Mouse (Mus musculus): ENCODE data around the gene Gse1. TPM values are rescaled to one million over a fixed set of nuclear protein-coding genes. Genes with fewer than 3 reads are reported as not detected.

Gse1 gene
- polyA plus RNA-seq, 1 experiment from 2014 or later, result 6.8 TPM

- Histone ChIP-seq H3K4me1 (peaks cover 81% of the 10 kb centered on the region), H3K4me3 (no peak overlapping the region), H3K9ac (no peak overlapping the region; the same call in 1 of the 2 replicates), H3K36me3 (no peaks in the 10 kb centered on the region), H3K9me3 (no peaks in the 10 kb centered on the region), H3K27me3 (no peaks in the 10 kb centered on the region), H3K27ac (peak overlapping the region; percentile 17; the same call in 1 of the 2 replicates), H3K4me2 (no peak overlapping the region)
- ATAC-seq (ENCODE audit: insufficient number of reproducible peaks, low FRiP score, low TSS enrichment, low read depth), result no peak
- WGBS, result 38% methylated on average over 15 of the region's 17 CpGs
Observed at GRCm38 (mm10) chr8:120294982-120295870, 67.0 kb downstream of the Gse1 start.

- H3K4me2 ChIP-seq, result no peak overlapping the region
- 38% methylated on average over 5 of the region's 5 CpGs for WGBS
- ATAC-seq (ENCODE audit: insufficient number of reproducible peaks, low FRiP score, low TSS enrichment, low read depth), result no peak
- H3K27me3 ChIP-seq, result no peaks in the 10 kb centered on the region
- no peak overlapping the region; the same call in 1 of the 2 replicates for H3K27ac ChIP-seq
- no peak overlapping the region for H3K9ac ChIP-seq
- peaks cover 82% of the 10 kb centered on the region for H3K4me1 ChIP-seq
- H3K4me3 ChIP-seq, result no peak overlapping the region
- no peaks in the 10 kb centered on the region for H3K36me3 ChIP-seq
- H3K9me3 ChIP-seq, result no peaks in the 10 kb centered on the region
Observed at GRCm38 (mm10) chr8:120297000-120297399, 68.7 kb downstream of the Gse1 start.

- 35% methylated on average over 22 of the region's 22 CpGs for WGBS
- H3K9ac ChIP-seq, result 0 out of 2 replicates have a peak overlapping the region, but pooled peaks have one; percentile 10
- 0 out of 2 replicates have a peak overlapping the region, but pooled peaks have one; percentile 7 for H3K4me2 ChIP-seq
Observed at GRCm38 (mm10) chr8:120298601-120299532, 70.6 kb downstream of the Gse1 start.

GRCm38 (mm10) chr8:120300601-120301141 lies 72.4 kb downstream of the Gse1 start:
- ATAC-seq (ENCODE audit: insufficient number of reproducible peaks, low FRiP score, low TSS enrichment, low read depth), result no peak
- no peaks in the 10 kb centered on the region for H3K27me3 ChIP-seq
- H3K9ac ChIP-seq, result no peak overlapping the region
- no peak overlapping the region for H3K4me3 ChIP-seq
- peak overlapping the region; percentile 25 for H3K4me2 ChIP-seq
- no peaks in the 10 kb centered on the region for H3K36me3 ChIP-seq
- peaks cover 71% of the 10 kb centered on the region for H3K4me1 ChIP-seq
- no peaks in the 10 kb centered on the region for H3K9me3 ChIP-seq
- 9% methylated on average over 13 of the region's 13 CpGs for WGBS
- peak overlapping the region; percentile 65 for H3K27ac ChIP-seq

More at GRCm38 (mm10) chr8:120298601-120299532, 70.6 kb downstream of the Gse1 start:
- H3K36me3 ChIP-seq, result no peaks in the 10 kb centered on the region
- H3K4me3 ChIP-seq, result no peak overlapping the region
- ATAC-seq (ENCODE audit: insufficient number of reproducible peaks, low FRiP score, low TSS enrichment, low read depth), result peak; percentile 37
- H3K27ac ChIP-seq, result peak overlapping the region; percentile 80
- no peaks in the 10 kb centered on the region for H3K9me3 ChIP-seq
- H3K27me3 ChIP-seq, result no peaks in the 10 kb centered on the region
- H3K4me1 ChIP-seq, result peaks cover 79% of the 10 kb centered on the region

- Histone ChIP-seq H3K4me2 (no peak overlapping the region), H3K9ac (no peak overlapping the region), H3K27me3 (no peaks in the 10 kb centered on the region), H3K4me1 (peaks cover 70% of the 10 kb centered on the region), H3K27ac (peak overlapping the region; percentile 77), H3K36me3 (no peaks in the 10 kb centered on the region), H3K9me3 (no peaks in the 10 kb centered on the region), H3K4me3 (no peak overlapping the region)
- WGBS, result 44% methylated on average over 11 of the region's 11 CpGs
- no peak for ATAC-seq (ENCODE audit: insufficient number of reproducible peaks, low FRiP score, low TSS enrichment, low read depth)
Observed at GRCm38 (mm10) chr8:120302941-120303675, 74.9 kb downstream of the Gse1 start.

- 38% methylated on average over 9 of the region's 9 CpGs for WGBS
- no peak for ATAC-seq (ENCODE audit: insufficient number of reproducible peaks, low FRiP score, low TSS enrichment, low read depth)
- Histone ChIP-seq H3K4me3 (no peak overlapping the region), H3K27me3 (no peaks in the 10 kb centered on the region), H3K9ac (no peak overlapping the region), H3K4me2 (no peak overlapping the region), H3K36me3 (no peaks in the 10 kb centered on the region), H3K4me1 (peaks cover 70% of the 10 kb centered on the region), H3K27ac (peak overlapping the region; percentile 77), H3K9me3 (no peaks in the 10 kb centered on the region)
Observed at GRCm38 (mm10) chr8:120304097-120304496, 75.8 kb downstream of the Gse1 start.

- WGBS, result 69% methylated on average over 10 of the region's 10 CpGs
- Histone ChIP-seq H3K27me3 (no peaks in the 10 kb centered on the region), H3K4me3 (no peak overlapping the region)
Observed at GRCm38 (mm10) chr8:120305800-120306385, 77.6 kb downstream of the Gse1 start.

GRCm38 (mm10) chr8:120307103-120307502 lies 78.8 kb downstream of the Gse1 start:
- H3K4me1 ChIP-seq, result peaks cover 60% of the 10 kb centered on the region
- 19% methylated on average over 16 of the region's 16 CpGs for WGBS
- H3K27ac ChIP-seq, result no peak overlapping the region
- no peaks in the 10 kb centered on the region for H3K27me3 ChIP-seq
- no peak overlapping the region for H3K4me2 ChIP-seq
- no peak for ATAC-seq (ENCODE audit: insufficient number of reproducible peaks, low FRiP score, low TSS enrichment, low read depth)
- H3K9me3 ChIP-seq, result no peaks in the 10 kb centered on the region
- H3K4me3 ChIP-seq, result no peak overlapping the region
- no peaks in the 10 kb centered on the region for H3K36me3 ChIP-seq
- H3K9ac ChIP-seq, result no peak overlapping the region

More at GRCm38 (mm10) chr8:120305800-120306385, 77.6 kb downstream of the Gse1 start:
- Histone ChIP-seq H3K4me2 (no peak overlapping the region), H3K9me3 (no peaks in the 10 kb centered on the region), H3K36me3 (no peaks in the 10 kb centered on the region), H3K27ac (no peak overlapping the region), H3K9ac (no peak overlapping the region), H3K4me1 (peaks cover 67% of the 10 kb centered on the region)
- no peak for ATAC-seq (ENCODE audit: insufficient number of reproducible peaks, low FRiP score, low TSS enrichment, low read depth)

- WGBS, result 60% methylated on average over 11 of the region's 11 CpGs
- H3K4me3 ChIP-seq, result no peak overlapping the region
- H3K9me3 ChIP-seq, result no peaks in the 10 kb centered on the region
- H3K27ac ChIP-seq, result no peak overlapping the region
- H3K36me3 ChIP-seq, result no peaks in the 10 kb centered on the region
- no peak for ATAC-seq (ENCODE audit: insufficient number of reproducible peaks, low FRiP score, low TSS enrichment, low read depth)
- H3K4me2 ChIP-seq, result no peak overlapping the region
- no peaks in the 10 kb centered on the region for H3K27me3 ChIP-seq
- H3K4me1 ChIP-seq, result peaks cover 57% of the 10 kb centered on the region
- no peak overlapping the region for H3K9ac ChIP-seq
Observed at GRCm38 (mm10) chr8:120307528-120307927, 79.3 kb downstream of the Gse1 start.

- Histone ChIP-seq H3K4me1 (peaks cover 52% of the 10 kb centered on the region), H3K4me3 (no peak overlapping the region), H3K4me2 (no peak overlapping the region), H3K9me3 (no peaks in the 10 kb centered on the region), H3K27ac (no peak overlapping the region), H3K27me3 (no peaks in the 10 kb centered on the region), H3K36me3 (no peaks in the 10 kb centered on the region), H3K9ac (no peak overlapping the region)
- 56% methylated on average over 8 of the region's 8 CpGs for WGBS
- no peak for ATAC-seq (ENCODE audit: insufficient number of reproducible peaks, low FRiP score, low TSS enrichment, low read depth)
Observed at GRCm38 (mm10) chr8:120308131-120308530, 79.9 kb downstream of the Gse1 start.

- ATAC-seq (ENCODE audit: insufficient number of reproducible peaks, low FRiP score, low TSS enrichment, low read depth), result no peak
- no peak overlapping the region for H3K4me2 ChIP-seq
- peaks cover 48% of the 10 kb centered on the region for H3K4me1 ChIP-seq
- WGBS, result 33% methylated on average over 9 of the region's 9 CpGs
- H3K9me3 ChIP-seq, result no peaks in the 10 kb centered on the region
- no peak overlapping the region for H3K27ac ChIP-seq
- H3K9ac ChIP-seq, result no peak overlapping the region
- H3K27me3 ChIP-seq, result no peaks in the 10 kb centered on the region
- H3K4me3 ChIP-seq, result no peak overlapping the region
- H3K36me3 ChIP-seq, result no peaks in the 10 kb centered on the region
Observed at GRCm38 (mm10) chr8:120308553-120308952, 80.3 kb downstream of the Gse1 start.

Measured in limb, embryonic 15.5 days (tissue).